Mouse (Mus musculus) gastrocnemius, adult 2 months (tissue): ENCODE measurements around the gene Magi2. TPM values are rescaled to one million over a fixed set of nuclear protein-coding genes. Genes with fewer than 3 reads are reported as not detected.

Experiments used
- DNase-seq: peaks from one replicate; pipeline ENCODE4 v3.0.0; 2022
- H3K27ac ChIP-seq: fragments of 200-600 bp; 2 replicates; pipeline ENCODE4 v1.8.1; 2022; ENCODE audit warnings: mild to moderate bottlenecking
- H3K4me3 ChIP-seq: fragments of 200-600 bp; 2 replicates; pipeline ENCODE4 v1.8.1; 2022; ENCODE audit warnings: mild to moderate bottlenecking, moderate library complexity
- CTCF ChIP-seq: fragments of 200-600 bp; IDR thresholded peaks from 2 replicates; pipeline ENCODE4 v1.8.1; 2022; ENCODE audit warnings: antibody characterized with exemption, mild to moderate bottlenecking, moderate library complexity
- intact Hi-C: fragments of 180-260 bp; cut with DNase I; formaldehyde crosslinking; loops from one replicate; pipeline ENCODE4 v1.15.1; 2025
- total RNA-seq, 2 experiments: library from RNA; stranded (reverse); gene quantifications; 2 replicates each; pipeline ENCODE4 v1.2.3; 2021

Gene Magi2
- total RNA-seq, 2 experiments from 2014 or later, result 0.98 to 1.6 TPM

DNA sequence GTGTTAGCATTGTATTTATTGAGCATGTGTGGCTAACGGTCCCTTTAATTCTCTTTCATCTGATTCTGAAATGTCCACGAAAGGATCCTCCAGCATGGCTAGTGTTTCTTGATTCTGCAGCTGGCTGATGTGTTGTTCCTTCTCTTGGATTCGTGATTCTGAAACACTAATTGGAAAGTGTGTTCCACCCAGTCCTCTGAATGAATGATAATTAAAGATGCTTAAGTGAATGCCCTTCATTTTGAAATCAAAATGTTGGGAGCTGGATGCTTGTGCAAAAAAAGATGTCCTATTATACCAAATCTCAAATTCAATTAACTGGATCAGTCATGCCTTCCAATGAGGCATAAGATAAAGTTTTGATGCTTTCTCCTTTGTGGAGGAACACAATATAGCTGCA is 1132.2 kb downstream of the Magi2 start:
- no peak for DNase-seq
- no peak overlapping the region for H3K27ac ChIP-seq
- no peak overlapping the region for H3K4me3 ChIP-seq
- intact Hi-C loops, result no loop called here
- TF ChIP-seq CTCF, result no peak

DNA sequence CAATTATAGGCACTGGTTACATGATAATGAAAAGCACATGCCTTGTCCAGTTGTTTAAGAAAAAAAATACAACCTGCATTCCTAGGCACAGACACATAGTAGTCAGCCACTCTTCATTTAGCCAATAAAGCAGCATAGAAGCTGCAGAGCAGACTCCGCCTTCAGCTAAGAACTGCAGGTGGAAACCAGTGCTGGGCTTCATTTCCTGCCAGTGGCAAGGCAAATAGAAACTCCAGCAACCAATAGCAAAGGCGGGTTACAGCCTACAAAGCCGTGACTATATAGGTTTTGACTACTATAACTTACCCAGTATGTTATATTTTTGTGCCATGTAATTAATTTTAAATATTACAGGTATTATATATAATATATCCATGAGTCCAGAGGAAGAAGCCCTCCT is 1135.3 kb downstream of the Magi2 start:
- no peak for TF ChIP-seq CTCF
- H3K4me3 ChIP-seq, result no peak overlapping the region
- no peak for DNase-seq
- H3K27ac ChIP-seq, result no peak overlapping the region
- intact Hi-C loops, result no loop called here

DNA sequence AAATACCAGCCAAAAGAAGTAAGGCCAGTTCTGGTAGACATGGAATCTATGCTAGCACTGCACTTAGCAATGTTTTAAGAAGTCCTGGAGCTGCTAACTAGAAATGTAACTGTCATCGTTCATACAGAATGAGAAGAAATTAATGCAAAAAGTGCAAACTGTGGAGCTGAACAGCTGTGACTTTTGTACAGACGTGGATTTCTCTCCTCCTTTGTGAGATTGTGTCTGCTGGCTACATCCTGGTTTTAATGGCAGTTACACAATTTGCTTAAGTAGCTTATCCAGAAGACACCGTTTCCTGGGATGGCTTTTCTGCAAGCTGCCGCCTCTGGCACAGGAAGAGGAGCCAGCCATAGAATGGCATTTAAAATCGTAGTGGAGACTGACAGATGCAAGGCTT is 1136.4 kb downstream of the Magi2 start:
- no peak for DNase-seq
- Histone ChIP-seq H3K27ac (no peak overlapping the region), H3K4me3 (no peak overlapping the region)
- no peak for TF ChIP-seq CTCF
- intact Hi-C loops, result no loop called here

DNA sequence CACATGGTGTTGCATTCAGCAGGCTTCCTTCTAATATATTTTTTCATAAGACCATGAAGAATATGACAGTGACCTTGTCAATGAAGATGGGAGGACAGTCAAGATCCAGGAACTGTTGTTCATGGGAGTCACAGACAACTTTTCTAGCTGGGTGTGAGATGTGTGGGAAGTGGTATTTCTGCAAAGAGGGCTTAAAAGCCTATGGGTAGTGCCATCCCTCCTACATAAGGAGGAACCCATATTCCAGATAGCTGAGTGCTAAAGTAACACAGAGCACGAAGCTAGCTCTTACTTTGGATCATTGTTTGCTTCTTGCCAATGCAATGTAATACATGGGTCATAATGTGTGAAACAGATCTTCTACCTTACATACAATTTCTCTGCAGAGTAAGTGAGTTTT is 1146.8 kb downstream of the Magi2 start:
- Histone ChIP-seq H3K27ac (no peak overlapping the region), H3K4me3 (no peak overlapping the region)
- TF ChIP-seq CTCF, result no peak
- DNase-seq, result no peak
- intact Hi-C loops, result no loop called here

DNA sequence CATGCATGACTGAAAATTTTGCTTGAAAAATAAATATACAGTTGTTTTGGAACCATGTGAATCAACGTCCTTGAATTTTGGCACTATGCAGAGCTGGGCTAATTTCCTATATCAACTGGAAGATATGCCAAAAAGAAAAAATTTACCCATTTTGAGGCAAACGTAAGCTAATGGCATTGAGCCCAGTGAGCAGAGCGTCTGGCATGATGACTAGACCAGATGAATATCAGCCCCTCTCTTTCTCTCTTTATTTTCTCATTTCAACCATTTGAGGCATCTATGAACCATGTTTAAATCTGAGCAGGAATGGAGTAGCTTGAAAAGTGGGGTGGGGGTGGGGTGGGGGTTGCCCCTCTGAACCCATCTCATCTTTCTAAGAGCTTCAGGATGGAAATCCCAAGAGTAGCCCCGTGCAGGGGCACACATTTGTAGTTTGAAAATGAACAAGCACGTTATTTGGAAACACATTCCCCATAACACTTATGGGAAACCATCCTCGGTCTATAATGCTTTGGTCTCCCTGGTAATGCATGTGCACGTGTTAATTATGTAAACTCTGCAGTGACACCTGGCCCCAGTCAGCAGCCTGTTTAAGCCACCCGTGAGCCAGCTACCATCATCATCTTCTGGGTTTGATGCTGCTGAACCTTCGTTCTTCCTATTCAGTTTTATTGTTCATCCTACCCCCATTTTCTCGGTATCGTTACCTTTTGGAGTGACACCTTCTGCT is 1151.4 kb downstream of the Magi2 start:
- Histone ChIP-seq H3K27ac (no peak overlapping the region), H3K4me3 (no peak overlapping the region)
- intact Hi-C loops, result no loop called here

DNA sequence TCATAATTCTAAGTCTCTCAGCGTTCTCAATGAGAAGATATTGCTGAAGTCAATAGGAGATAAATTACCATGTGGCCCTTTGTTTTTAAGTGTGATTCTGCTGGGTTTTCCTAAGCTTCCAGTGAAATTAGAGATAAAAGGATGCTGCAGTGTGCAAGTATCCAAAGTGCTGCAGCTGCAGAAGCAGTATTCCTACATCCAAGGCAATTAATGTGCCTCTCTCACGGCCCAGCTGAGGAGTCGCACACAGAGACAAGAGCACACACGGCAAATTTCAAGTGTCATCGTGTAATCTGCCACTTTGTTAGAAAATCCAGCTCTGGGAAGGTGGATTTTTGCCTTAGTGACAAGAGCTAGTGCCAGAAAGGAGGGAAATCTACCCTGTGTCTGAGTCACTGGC is 1177.7 kb downstream of the Magi2 start:
- TF ChIP-seq CTCF, result no peak
- intact Hi-C loops, result no loop called here
- no peak overlapping the region for H3K4me3 ChIP-seq
- DNase-seq, result no peak
- no peak overlapping the region for H3K27ac ChIP-seq

More for the DNA sequence above, 1151.4 kb downstream of the Magi2 start:
- no peak for TF ChIP-seq CTCF
- no peak for DNase-seq

DNA sequence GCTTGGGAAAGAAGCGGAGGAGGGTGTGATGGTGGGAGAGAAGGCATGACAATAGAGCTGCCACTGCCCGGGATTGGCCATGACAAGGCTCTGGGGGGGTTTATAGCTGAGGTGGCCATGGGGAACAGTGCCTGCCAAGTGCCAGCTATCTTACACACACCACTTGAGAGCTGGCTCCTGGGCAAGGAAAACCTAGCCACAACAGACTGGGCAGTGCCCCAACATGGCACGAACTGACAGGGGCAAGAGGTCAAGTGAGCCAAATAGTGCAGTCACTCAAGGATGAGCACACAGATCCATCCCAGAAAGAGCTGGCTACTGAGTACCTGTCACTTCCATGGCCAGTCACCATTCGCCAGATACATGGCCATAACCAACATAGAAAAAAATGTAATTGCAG is 1179.8 kb downstream of the Magi2 start:
- intact Hi-C loops, result no loop called here
- no peak overlapping the region for H3K4me3 ChIP-seq
- peak; percentile 17 for DNase-seq
- TF ChIP-seq CTCF, result no peak
- no peak overlapping the region for H3K27ac ChIP-seq

DNA sequence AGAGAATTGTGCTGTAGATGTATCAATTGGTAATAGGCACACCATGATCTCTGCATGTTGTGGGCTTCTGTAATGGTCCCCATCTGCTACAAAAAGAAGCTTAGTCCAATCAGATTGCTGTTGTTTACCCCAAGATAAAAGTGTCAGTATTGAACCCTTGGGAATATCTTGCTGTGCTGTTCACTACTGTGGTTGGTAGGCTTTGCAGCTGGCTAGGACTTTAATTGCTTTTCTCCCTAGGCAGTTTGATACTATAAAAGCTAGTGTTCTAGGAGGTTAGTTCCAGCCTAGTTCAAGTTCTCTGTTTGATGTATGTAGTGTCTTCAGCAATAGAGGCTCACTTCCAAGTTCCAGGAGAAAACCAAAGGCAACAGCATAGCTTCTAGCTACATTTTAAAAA is 1188.5 kb downstream of the Magi2 start:
- intact Hi-C loops, result no loop called here
- DNase-seq, result no peak
- Histone ChIP-seq H3K27ac (no peak overlapping the region), H3K4me3 (no peak overlapping the region)
- TF ChIP-seq CTCF, result no peak

DNA sequence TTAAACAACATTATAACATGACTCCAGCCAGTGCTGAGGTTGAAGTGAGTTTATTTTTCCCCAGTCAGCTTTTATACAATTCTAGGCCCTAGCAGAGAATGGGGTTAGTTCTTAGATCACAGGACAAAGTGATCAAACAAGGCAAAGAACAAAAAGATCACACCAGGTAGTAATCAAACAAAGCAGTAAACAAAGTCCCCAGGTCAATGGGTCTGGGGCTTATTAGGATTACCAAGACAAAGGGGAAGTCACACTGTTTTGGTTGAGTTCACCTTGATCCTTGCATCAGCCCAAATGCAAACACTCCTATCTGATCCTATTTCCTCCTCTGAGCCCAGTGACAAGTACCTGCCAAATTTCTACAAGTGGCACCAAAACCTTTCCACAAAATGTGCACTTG is 1190.5 kb downstream of the Magi2 start:
- TF ChIP-seq CTCF, result no peak
- Histone ChIP-seq H3K27ac (no peak overlapping the region), H3K4me3 (no peak overlapping the region)
- DNase-seq, result no peak
- intact Hi-C loops, result no loop called here

DNA sequence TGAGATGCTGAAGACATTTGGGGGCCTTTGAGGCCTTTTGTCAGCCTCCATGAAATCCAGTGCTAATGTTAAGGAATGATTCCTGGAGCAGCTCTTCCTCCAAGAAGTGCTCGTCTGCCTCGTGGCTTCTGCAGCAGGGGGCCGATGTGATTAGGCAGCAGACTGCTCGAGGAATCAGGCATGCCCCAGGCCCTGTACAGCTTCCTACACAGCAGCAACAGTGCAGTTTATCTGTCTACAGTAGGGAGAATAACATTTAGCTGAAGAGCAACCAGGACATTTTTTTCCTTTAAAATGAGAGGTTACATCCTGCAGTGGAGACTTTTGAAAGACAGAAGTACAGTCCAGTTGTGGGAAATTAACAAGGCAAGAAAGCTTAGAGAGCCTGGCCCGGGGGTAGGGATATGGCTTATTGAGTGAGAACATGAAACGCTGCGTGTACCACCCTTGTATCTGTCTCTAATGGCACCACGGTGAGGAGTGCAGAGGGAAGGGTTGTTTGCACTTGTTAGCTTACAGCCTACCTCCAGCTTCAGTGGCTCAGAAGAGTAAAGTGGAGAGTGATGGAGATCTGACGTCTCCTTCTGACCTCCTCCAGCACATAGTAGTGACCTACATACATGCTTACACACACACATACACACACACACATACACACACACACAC is 1205.4 kb downstream of the Magi2 start:
- no peak for TF ChIP-seq CTCF
- H3K4me3 ChIP-seq, result no peak overlapping the region
- H3K27ac ChIP-seq, result no peak overlapping the region
- intact Hi-C loops, result no loop called here
- DNase-seq, result no peak

DNA sequence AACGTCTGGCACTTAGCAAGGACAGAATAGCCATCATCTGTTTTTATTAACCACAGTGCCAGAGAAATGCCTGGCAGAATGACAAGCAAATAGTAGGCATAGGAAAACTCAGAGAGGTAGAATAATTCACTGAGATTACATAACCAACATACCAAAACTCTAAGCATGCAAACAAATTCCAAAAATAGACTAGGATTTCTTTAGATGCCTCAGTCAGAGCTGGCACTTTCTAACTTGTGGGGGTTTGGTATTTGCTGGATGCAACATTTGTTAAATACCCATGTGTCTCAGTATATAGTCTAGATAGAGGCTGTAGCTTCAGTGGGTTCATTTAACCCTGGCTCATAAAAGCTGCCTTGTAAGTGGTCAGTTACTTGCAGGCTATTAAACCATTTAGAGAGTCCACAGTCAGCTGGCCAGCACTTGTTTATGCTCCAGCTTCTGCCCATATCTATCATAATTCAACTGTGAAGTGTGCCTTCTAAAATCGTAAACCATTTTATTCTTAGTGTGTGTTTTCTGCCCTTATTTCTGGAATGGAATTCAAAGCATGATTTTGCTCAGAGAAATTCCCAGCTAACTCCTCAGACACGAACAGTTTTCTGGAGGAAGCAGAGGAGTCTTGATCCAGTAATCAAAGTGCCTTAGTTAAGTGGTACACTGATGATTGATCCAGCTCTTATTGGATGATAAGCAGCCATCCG is 1219.8 kb downstream of the Magi2 start:
- H3K27ac ChIP-seq, result no peak overlapping the region
- DNase-seq, result no peak
- H3K4me3 ChIP-seq, result no peak overlapping the region
- TF ChIP-seq CTCF, result no peak
- intact Hi-C loops, result no loop called here

DNA sequence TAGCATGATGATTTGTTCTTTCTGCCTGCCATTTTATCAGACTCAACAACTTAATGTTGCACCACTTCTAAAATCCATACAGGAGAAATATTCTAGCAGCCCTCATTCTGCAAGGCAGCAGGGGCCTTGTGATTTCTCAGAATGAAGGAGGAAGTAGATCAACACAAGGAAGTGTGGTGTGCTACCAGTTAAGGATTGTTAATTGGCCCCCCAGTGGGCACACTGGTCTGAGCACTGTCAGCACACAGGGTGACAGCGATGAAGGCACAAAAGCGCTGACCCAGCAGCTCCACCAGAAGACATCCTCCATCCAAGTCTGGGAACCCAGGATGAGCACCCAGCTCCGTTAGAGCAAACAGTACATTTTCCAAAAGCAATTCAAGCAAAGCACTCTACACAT is 1229.3 kb downstream of the Magi2 start:
- DNase-seq, result no peak
- H3K27ac ChIP-seq, result no peak overlapping the region
- no peak overlapping the region for H3K4me3 ChIP-seq
- no peak for TF ChIP-seq CTCF
- intact Hi-C loops, result no loop called here

DNA sequence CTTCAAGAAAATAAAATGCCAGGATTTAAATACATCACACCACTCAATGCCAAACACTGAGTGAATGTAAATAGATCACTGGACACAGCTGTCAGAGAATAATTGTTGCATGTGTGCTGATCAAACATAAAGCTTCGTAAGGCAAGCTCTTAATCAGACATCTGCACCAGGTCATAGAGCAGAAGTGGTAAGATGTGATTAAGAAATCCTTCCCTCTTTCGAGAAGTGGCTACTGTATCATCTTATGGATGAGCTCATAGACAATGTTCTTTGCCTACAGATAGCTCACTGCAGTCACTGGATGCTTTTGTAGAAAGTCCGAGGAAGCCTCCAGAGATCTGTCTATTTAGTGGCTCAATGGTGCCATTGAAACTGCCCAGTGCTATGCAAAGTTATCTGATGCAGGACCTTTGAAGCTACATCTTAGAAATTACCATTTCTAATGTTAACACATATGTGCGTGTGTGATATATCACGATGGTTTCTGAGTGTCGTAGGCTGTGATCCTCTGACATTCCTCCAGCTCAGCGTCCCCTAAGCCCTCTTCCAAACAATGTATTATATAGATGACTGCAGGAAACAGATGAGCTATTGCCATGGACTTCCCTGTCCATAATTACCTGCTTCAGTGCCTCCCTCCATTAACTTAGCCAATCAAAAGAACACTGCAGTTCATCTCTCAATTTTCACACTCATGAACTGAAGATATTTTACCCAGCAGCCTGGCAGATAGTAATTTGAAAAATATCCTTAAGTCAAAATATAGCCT is 1231.1 kb downstream of the Magi2 start:
- H3K4me3 ChIP-seq, result no peak overlapping the region
- H3K27ac ChIP-seq, result no peak overlapping the region
- TF ChIP-seq CTCF, result no peak
- intact Hi-C loops, result no loop called here
- no peak for DNase-seq
